Mouse (Mus musculus): ENCODE data around the gene Wbp11.
A peak's percentile ranks its signal among the peaks of the same experiment; 100 is the strongest.

Gene Wbp11

GRCm38 (mm10) chr6:136835352-136835751 lies 7.3 kb upstream of the Wbp11 start, which contains the start of gene Smco3:
Gene Smco3, minus strand, starts transcription at chr6:136835452.
- DNase-seq = no peak

GRCm38 (mm10) chr6:136831712-136832111 lies 3.7 kb upstream of the Wbp11 start:
- peak; percentile 57 for DNase-seq

- DNase-seq = no peak
These were observed 648 bp upstream of the Wbp11 start for GRCm38 (mm10) chr6:136828681-136829080.

- DNase-seq = no peak
These were observed 535 bp downstream of the Wbp11 start, which contains the start of gene BC049715 for GRCm38 (mm10) chr6:136827516-136827880. Gene BC049715, plus strand, starts transcription at chr6:136827626.

- DNase-seq = no peak
These were observed 917 bp downstream of the Wbp11 start for GRCm38 (mm10) chr6:136827116-136827515.

GRCm38 (mm10) chr6:136824987-136825386 lies 3.0 kb downstream of the Wbp11 start:
- DNase-seq = no peak

- DNase-seq = no peak
These were observed 6.9 kb downstream of the Wbp11 start for GRCm38 (mm10) chr6:136821086-136821485.

GRCm38 (mm10) chr6:136820381-136820780 lies 7.7 kb downstream of the Wbp11 start:
- no peak for DNase-seq

- DNase-seq = no peak
These were observed 10.5 kb downstream of the Wbp11 start for GRCm38 (mm10) chr6:136817549-136817948.

- no peak for DNase-seq
These were observed 11.2 kb downstream of the Wbp11 start for GRCm38 (mm10) chr6:136816826-136817225.

GRCm38 (mm10) chr6:136815381-136815780 lies 12.7 kb downstream of the Wbp11 start:
- DNase-seq = no peak

GRCm38 (mm10) chr6:136813117-136813516 lies 14.9 kb downstream of the Wbp11 start:
- peak; percentile 19 for DNase-seq

- no peak for DNase-seq
These were observed 16.8 kb downstream of the Wbp11 start for GRCm38 (mm10) chr6:136811196-136811595.

GRCm38 (mm10) chr6:136809673-136810072 lies 18.4 kb downstream of the Wbp11 start:
- peak; percentile 29 for DNase-seq

GRCm38 (mm10) chr6:136809077-136809476 lies 19.0 kb downstream of the Wbp11 start:
- DNase-seq = peak; percentile 53

- peak; percentile 55 for DNase-seq
These were observed 19.4 kb downstream of the Wbp11 start for GRCm38 (mm10) chr6:136808631-136809046.

GRCm38 (mm10) chr6:136808014-136808417 lies 20.0 kb downstream of the Wbp11 start, which contains the start of gene H2afj:
Gene H2afj, plus strand, starts transcription at chr6:136808244.
- DNase-seq = peak; percentile 99

- peak; percentile 26 for DNase-seq
These were observed 20.5 kb downstream of the Wbp11 start for GRCm38 (mm10) chr6:136807395-136808013.

GRCm38 (mm10) chr6:136806819-136807218 lies 21.2 kb downstream of the Wbp11 start:
- no peak for DNase-seq

- no peak for DNase-seq
These were observed 22.6 kb downstream of the Wbp11 start for GRCm38 (mm10) chr6:136805409-136805775.

- DNase-seq = peak; percentile 13
These were observed 23.2 kb downstream of the Wbp11 start for GRCm38 (mm10) chr6:136804705-136805408.

- peak; percentile 97 for DNase-seq
These were observed 24.0 kb downstream of the Wbp11 start, which contains the start of gene Hist4h4 for GRCm38 (mm10) chr6:136803739-136804633. Gene Hist4h4, minus strand, starts transcription at chr6:136804415.

- DNase-seq = no peak
These were observed 24.8 kb downstream of the Wbp11 start for GRCm38 (mm10) chr6:136803093-136803738.

All from thymus, postnatal 14 days (tissue).